Mouse (Mus musculus) mouse trophoblast stem cell (cell line): ENCODE data around the gene Usp2.

Experiments used
- in situ Hi-C, 2 experiments: fragments of 300-500 bp; cut with MseI, MboI; formaldehyde crosslinking; loops; 2 replicates in 1 of 2; 3 replicates in 1 of 2; pipeline ENCODE4 v1.15.1; 2025

The Usp2 gene

DNA sequence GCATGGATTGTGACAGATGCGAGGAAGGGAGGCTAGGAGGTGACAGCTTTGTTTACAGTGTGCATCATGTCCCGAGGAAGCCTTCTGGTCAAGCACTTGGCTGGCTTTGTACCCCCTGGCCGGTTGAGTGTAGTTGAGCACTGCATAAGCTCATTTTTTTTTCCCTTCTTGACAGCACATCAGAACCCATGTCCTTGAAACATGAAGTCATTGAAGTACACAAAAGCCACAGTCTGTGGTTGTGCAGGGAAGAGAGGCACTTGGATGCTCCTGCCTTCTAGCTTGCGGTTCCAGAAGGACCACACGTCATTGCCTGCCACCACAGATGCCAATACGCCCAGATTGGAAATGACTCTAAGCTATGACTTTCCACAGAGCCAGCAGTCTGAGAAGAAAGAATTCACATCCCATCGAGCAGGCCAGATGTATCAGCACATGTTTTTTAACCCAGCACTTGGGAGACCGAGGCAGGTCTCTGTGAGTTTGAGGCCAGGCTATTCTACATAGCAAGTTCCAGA, 53.2 kb downstream of the Usp2 start:
- in situ Hi-C loops = no loop called here

DNA sequence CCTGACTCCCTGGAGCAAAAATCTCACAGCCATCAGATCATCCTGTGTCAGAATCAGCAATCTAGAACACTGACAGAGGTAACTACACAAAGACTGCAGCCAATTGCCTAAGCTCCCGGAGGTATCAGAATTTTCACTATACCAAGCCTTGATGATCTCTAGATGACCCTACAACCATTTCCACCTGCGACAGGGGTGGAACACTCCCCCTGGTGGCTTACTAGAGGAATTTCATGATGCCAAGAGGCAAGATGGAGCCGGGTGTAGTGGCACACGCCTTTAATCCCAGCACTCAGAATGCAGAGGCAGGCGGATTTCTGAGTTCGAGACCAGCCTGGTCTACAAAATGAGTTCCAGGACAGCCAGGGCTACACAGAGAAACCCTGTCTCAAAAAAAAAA, 57.5 kb downstream of the Usp2 start:
- in situ Hi-C loops = no loop called here

DNA sequence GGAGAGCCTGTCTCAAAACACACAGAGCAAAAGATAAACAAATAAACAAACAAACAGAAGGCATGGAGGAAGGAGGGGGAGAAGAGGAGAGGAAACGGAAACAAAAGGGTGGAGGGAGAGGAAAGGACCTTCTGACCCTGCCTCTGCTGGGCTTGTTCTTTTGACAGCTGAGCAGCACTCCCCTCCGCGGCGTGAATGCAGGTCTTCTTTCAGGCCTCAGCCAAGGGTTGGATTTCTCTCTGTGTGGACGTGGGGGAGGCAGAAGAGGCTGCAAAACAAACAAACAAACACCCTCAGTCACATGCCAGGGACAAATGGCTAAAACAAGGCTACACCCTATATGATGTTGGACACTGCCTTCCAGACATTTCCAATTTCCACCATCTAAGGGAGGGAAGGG, 58.2 kb downstream of the Usp2 start:
- in situ Hi-C loops = no loop called here

DNA sequence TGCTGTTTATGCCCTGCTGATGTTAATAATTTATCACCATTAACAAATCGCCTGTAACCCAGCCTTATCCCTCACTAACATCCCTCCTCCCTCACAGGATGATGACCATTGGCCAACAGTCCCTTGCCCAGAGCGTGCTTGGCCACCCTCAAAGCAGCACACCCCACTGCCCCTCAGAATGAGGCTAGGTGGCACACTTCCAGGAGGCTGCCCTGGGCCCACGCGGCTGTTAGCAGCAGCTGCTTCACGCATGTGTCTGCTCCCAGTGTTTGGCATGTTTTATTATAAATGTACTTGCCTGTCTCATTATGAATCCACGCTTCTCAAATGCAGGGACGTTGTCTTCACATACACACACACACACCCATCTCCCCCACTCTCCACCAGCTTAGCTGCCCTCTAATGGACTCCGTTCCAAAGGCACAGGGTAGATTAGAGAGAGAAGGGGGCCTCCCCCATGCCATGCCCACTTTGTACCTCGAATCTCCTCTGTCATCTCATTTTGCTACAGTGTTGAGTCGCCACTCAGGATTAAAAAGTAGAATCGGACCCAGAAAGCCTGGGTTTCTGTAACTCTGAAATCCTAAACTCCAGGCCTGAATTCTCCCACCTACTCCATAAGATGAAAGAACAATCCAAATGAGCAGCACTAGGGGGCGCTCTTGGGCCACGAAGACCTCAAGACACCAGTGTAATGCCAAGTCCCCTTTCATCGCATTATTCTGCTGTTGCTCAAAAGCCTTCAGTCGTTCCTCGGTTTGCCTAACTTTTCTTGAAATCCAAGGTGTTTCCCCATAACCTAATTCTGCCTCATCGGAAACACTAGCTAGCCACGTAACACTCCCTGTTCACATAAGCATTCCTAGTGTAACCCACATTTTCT, 59.0 kb downstream of the Usp2 start:
- in situ Hi-C loops = no loop called here

DNA sequence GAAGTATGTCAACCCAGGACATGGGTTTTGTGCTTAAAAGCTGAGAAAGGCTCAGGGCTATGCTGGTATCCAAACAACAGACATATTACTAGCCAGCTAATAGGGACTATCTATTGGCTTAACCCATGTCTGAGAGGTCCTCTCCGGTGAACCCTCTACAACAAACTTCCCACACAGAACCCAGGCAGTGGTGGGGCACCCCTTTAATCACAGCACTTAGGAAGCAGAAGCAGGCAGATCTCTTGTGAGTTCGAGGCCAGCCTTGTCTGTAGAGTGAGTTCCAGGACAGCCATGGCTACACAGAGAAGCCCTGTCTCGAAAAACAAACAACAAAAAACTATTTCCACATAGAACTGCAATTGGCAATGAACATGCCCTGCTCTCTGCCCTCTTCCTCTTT, 59.9 kb downstream of the Usp2 start:
- in situ Hi-C loops = no loop called here

DNA sequence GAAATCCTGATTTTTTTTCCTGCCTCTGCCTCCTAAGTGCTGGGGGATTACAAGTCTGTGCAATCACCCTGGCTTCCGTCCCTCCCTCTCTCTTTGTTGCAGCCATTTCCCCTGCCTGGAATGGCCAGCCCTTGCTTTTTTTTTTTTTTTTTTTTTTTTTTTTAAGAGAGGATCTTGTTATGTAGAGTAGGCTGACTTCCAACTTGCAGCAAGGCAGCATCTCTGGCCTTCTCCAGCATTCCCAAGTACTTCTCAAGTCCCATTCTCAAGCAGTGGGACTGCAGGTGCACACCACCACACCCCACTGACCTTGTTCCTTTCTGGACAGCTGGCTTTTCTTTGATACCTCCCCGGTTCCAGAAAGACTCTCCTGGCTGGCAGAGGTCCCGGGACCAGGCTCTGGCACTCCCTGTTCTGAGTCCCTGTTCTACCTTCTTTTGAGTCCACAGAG, 60.6 kb downstream of the Usp2 start:
- in situ Hi-C loops = no loop called here

DNA sequence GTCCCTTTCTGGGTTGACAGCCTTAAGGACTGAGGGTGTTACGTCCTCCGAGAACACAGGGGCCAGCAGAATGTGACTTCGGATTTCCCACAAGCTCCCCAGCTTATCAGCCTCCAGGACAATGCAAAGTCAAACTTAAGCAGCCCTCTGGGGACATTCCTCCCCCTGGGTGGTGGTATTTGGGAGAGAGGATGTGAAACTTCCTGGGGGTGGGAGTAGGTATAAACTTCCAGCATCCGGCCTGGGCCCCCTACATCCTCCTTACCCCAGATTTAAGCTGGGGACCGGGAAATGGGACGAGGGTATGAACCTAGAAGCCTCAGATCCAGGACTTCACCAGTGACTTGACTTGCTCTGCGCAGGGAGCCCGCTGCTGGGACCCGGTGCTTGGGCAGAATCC, 62.8 kb downstream of the Usp2 start:
- in situ Hi-C loops = no loop called here

DNA sequence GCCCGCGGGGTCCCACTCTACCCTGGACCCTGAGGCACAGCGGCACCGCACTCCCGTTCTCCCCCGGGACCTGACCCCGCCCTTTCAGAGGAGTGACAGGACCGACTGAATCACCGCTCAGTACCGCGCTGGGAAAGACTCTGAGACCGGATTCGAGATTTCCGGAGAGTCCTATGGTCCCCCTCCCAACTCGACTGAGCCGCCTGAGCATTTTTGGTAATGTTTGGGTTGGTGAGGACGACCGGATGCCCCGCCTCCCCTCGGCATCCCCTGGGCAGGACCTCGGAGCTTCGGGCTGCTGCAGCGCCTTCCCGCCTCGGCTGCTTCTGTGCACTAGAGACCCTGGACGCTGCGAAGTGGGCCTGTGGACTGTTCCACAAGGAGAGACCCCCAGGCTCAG, 63.2 kb downstream of the Usp2 start:
- in situ Hi-C loops = no loop called here

DNA sequence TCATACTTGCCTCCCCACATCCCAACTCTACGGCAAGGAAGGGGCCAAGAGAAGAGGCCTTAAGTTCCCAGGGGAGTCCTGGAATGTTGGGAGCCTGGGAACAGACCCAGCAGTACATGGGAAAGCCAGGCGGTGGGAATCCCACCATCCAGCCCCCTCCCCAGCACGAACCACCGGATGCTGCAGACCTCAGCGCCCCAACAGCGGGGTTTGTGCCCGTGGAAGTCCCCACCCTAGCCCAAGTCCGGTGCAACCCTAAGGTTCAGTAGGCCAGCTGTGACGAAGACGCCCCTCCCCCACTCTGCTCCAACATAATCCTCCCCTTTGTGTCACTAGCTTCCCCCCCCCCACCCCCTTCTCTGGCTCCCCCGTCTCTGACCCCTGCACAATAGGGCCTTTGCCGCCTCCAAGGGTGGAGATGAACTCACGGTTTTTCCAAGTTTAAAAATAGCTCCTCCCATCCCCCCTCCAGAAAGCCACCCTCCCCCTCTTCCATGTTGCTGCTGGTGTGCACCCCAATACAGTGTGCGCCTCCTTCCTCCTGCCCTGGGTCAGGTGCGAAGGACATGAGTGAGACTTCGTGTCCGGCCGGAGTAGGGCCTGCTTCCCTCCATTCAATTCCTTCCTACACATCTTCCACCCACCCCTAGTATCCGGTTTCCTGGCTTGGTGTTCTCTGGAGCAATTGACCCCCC, 63.9 kb downstream of the Usp2 start:
- in situ Hi-C loops = no loop called here

DNA sequence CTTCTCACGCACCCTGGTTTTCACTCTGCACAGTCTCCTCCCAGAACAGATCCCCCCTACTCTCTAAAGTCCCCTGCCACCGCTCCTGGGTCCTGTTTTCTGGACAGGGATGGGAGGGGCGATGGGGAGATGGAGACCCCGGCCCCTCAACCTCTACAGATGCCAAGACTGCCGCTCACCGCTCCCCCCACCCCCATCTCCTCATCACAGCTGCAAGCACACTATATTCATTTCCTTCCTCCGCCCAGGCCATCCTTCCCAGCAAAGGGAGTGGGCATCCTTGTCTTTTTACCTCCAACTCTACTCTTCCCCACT, 64.4 kb downstream of the Usp2 start:
- in situ Hi-C loops = no loop called here

DNA sequence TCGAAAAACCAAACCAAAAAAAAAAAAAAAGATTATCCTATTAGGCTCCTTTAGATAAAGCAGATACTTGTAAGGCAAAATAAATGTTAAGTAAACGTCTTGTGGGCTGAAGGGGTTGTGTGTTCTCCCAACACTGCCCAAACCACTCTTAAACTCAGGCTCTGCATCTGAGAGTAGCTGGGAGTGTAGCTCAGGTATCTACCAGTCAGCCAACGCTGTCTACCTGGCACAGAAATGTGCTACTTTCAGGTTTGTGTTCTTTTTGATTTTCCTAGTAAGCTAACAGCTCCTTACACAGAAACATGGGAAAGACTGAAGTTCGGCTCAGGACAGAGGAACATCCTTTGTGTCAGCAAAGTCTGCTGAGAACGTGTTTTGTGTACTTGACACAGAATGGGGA, 65.4 kb downstream of the Usp2 start:
- in situ Hi-C loops = no loop called here

DNA sequence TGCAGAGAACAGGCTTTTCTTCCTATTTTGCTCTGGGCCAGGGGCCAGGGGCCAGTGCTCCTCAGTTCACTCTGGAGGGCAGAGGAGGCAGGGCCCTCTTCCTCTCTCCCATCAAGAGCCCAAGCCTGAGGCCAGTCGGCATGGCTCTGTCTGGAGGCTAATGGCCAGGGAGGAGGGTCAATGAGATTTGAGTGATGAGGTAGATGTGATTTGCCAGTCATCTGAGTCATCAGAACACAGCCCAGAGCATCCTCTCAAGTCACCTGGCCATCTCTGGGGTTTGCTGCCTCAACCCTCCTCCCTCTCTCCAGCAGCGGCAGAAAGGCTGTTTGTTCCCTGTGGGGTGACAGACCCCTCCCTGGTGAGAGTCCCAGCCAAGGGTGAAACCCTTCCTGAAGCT, 66.5 kb downstream of the Usp2 start:
- in situ Hi-C loops = no loop called here

DNA sequence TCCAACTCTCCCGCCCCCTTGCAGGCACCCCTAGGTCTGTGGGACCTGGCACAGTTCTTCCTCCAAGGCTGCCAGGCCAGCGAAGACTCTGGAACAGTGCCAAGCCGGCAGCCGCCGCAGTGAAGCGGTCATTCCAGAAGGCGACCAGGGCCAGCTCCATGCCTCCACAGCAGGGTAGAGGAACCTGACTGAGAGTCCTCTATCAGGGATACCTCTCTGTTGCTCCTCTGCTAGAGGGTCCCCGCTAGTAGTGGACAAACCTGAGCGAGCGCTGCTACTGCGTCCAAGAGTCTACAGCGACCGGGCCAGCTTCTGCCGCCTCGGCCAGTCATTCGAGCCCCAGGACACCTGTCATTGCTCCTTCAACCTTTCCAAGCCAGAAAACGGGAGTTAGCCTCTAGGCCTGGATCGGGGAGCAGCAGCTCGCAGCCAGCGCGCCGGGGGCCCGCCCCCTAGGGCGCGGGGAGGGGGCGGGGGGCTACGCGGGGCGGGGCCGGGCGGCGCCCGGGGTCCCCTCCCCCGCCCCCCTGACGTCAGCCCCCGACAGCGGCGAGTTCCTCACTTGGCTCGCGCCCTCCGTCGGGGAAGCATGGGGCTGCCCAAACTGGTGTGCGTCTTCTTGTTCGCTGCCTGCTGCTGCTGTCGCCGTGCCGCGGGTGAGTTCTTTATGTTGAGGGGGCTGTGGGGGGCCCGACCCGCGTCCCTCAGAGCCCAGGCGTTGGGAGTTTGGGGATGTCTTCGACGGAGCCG, 67.5 kb downstream of the Usp2 start, which contains the start of gene Mcam:
Gene Mcam, plus strand, starts transcription at position 369 of the 750 bp plus-strand sequence.
- in situ Hi-C loops = no loop called here

DNA sequence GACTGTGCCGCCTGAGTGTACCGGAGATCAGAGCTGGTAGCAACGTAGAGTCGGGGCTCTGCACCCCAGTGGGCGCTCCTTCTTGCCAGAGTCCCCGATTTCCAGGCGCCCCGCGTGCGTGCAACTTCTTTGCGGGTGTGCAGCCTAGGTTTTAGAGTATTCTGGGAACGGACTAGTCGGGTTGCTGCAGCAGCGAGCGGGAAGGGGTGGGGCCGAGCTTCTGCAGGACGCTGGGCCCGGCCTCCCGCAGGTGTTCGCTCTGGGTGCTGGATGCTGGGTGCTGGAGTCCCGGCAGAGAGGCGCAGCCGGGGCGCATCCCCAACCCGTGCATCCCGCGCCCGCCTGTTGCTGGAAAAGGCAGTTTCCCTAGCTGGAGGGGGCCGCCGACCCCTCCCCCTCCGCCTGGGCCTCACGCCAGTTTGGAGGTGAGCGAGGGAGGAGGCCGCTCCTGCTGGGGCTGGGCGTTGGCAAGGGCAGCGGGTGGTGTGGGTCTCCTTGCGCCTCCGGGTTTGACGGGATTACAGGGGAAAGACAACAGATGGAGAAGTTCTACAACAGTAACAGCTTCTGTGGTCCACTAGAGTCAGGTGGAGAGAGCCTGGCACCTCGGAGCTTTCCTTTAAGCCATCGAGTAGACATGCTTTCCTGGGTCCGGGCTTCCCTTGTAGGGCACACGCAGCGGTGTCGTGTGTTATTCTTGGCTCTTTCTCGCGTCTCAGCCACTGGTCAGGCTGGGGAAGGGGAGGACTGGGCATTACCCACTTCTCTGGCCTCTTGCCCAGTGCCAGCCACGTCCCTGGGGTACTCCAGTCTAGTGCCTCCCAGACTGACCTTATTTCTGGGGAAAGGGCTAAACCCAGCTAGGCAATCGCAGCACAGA, 68.3 kb downstream of the Usp2 start:
- in situ Hi-C loops = no loop called here

DNA sequence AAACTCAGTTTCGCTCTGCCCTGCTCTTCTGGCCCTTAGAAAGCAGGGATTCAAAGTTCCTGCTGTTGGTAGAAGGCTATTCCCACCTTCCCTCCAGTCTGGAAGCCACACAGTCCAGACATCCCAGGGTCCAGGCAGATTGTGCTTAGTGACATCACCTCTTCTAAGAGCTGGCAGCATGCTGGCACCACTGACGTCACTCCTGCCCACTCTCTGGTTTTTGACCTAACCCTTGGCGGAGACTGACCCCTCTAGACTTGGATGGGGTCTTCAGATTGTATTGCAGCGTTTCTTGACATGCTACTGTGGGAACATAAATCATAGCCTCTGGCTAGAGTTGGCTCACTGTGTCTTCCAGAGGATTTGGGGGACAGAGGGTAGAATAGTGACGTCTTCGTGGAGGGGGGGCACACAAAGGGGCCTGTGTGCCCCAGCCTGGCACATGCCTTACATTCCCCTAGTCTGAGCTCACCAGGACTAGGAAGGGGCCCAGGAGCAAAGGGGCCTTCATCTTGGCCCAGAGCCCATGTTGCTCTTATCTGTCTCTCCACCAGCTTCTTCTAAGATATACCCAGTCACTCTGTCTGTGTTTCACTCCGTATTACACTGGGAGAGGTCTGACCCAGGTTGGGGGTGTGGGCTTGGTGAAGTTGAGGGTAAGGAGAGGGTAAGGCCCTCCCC, 69.0 kb downstream of the Usp2 start:
- in situ Hi-C loops = no loop called here

DNA sequence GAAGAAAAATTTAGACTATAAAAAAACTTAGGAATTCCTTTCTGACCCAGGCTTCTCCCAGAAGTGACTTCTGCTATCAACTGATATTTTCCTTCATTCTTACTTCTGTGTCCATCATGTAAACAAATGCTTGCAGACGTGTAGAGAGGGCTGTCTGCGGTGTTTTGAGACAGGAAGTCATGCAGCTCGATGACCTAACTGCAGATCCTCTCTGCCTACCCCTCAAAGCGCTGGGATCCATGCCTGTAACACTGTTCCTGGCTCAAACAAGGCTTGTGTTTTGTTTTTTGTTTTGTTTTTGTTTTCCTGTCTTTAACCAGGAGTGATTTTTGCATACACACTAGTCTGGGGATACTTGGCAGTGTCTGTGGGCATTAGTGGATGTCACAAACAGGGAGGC, 71.0 kb downstream of the Usp2 start:
- in situ Hi-C loops = no loop called here

DNA sequence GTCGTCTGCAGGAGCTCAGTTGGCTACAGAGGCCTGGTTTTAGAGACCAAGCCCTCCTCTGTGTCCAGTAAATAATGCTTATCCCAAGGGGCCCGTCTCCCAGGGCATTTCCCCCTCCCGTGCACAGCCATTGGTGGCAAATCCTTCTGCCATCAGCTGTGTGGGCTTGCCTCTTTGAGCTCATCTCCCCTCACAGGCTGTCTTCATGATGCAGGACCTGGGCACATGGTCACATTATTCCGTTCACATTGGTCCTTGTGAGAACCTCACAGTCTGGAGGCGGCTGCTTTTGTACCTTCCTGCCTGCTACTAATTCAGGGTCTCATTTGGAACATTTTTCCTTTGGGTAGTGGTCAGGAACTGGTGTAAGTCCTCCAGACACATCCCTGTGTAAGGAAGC, 75.1 kb downstream of the Usp2 start:
- in situ Hi-C loops = no loop called here

DNA sequence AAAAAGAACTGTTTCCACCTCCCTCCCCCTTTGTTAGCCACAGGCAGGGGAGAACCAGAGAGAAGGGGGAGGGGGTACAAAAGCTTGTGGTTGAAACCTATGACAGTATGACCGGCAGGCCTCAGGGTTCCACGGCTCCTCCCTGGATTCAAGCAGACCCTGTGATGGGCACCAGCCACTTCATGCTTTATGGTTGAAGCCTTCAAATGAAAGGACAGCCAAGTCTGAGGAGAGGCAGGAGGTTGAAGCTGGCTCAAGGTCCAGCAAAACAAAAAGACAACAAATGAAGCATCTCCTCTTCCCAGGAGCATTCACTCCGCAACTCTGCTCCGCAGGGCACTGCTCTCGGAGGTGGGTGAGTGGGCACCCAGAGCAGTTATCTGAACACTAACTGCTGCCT, 76.6 kb downstream of the Usp2 start:
- in situ Hi-C loops = no loop called here

DNA sequence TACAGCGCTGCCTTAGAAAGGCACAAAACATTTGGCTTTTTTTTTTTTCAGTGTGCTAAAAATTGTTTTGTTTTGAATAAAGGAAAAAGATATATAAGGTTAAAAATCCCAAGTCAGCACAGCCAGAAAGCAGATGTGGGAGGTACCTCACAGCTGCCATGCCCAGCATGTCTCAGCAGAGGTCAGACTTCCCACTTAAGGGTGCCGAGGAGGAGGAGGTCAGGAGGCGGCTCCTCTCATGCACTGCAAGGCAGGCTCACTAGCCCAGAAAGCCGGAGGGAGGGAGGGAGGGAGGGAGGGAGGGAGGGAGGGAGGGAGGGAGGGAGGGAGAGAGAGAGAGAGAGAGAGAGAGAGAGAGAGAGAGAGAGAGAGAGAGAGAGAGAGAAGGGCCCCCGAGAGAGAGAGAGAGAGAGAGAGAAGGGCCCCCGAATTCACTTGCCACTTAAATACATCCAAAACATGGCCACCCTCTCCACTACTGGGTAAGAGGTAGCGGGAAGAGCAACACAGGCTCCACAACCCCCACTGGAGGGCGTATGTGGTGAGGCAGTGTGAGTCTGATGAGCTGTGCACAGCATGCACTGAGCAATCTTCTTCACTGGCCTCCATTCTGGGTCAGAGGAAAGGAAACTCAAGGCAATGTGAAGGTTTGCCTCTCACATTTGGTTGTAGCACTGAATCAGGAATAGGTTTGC, 77.3 kb downstream of the Usp2 start:
- in situ Hi-C loops = no loop called here

DNA sequence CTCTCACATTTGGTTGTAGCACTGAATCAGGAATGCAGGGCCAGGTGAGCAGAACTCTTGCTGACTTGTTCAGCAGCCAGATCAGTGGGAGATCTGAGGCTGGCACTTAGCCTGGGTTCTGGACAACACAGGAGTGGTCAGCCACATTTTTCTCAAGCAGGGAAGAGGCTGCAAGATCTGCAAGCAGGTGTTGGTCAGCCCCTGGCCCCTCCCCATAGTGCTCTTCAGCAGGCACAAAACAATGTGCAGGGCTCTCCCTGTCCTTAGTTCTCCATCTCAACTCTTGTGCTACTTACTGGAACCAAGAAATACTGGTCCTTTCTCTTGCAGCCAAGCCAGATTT, 77.9 kb downstream of the Usp2 start:
- in situ Hi-C loops = no loop called here
